Mouse (Mus musculus) heart, embryonic 10.5 days (tissue): Measurements from ENCODE around the gene Ankrd28. TPM values are rescaled to one million over a fixed set of nuclear protein-coding genes. Genes with fewer than 3 reads are reported as not detected.

Experiments used
- DNase-seq: peaks from one replicate; pipeline ENCODE4 v3.0.0-alpha.2; 2017; ENCODE audit warnings: low spot score
- H3K27ac ChIP-seq: fragments of 300-500 bp; sonication (generic); 2 replicates; pipeline ENCODE4 v1.5.1; 2016; ENCODE audit warnings: mild to moderate bottlenecking
- H3K27me3 ChIP-seq: fragments of 300-500 bp; sonication (generic); 2 replicates; pipeline ENCODE4 v1.6.1; 2016; ENCODE audit warnings: mild to moderate bottlenecking; ENCODE audit not compliant: poor library complexity, insufficient read depth, severe bottlenecking
- H3K36me3 ChIP-seq: fragments of 300-500 bp; sonication (generic); 2 replicates; pipeline ENCODE4 v1.6.1; 2016; ENCODE audit warnings: mild to moderate bottlenecking, moderate library complexity
- H3K4me1 ChIP-seq: fragments of 300-500 bp; sonication (generic); 2 replicates; pipeline ENCODE4 v1.6.1; 2016; ENCODE audit warnings: mild to moderate bottlenecking
- H3K4me3 ChIP-seq: fragments of 300-500 bp; sonication (generic); 2 replicates; pipeline ENCODE4 v1.5.1; 2016; ENCODE audit warnings: mild to moderate bottlenecking, moderate library complexity
- H3K9me3 ChIP-seq: fragments of 300-500 bp; sonication (generic); 2 replicates; pipeline ENCODE4 v1.6.1; 2016; ENCODE audit warnings: mild to moderate bottlenecking, moderate library complexity
- WGBS: fragments of 180-500 bp; shearing (Covaris S2); methylation state at CpG from one replicate; pipeline ENCODE4 v1.1.7; 2016; 5-methylcytosine and 5-hydroxymethylcytosine counted together
- polyA plus RNA-seq: library from polyadenylated mRNA; unstranded; fragments of >200 nt; fragmentation: Nextera tagmentation; extraction: Ambion mirVana; gene quantifications from 2 replicates; pipeline ENCODE4 v1.2.1, GENCODE M21; 2016

The Ankrd28 gene
- polyA plus RNA-seq, 1 experiment from 2014 or later: 7.3 TPM

GRCm38 (mm10) chr14:31829761-31830562, 489 bp downstream of the Ankrd28 start:
- Histone ChIP-seq H3K27me3 (no peaks in the 10 kb centered on the region), H3K27ac (peak overlapping the region; percentile 93), H3K4me1 (peaks cover 5% of the 10 kb centered on the region; the same call in 1 of the 2 replicates), H3K4me3 (peak overlapping the region; percentile 85), H3K9me3 (no peaks in the 10 kb centered on the region), H3K36me3 (no peaks in the 10 kb centered on the region)
- WGBS: under 1% methylated on average over 95 of the region's 97 CpGs
- peak; percentile 78 for DNase-seq

GRCm38 (mm10) chr14:31827221-31827620, 3.2 kb downstream of the Ankrd28 start:
- H3K4me1 ChIP-seq: peaks cover 5% of the 10 kb centered on the region; the same call in 1 of the 2 replicates
- H3K36me3 ChIP-seq: no peaks in the 10 kb centered on the region
- H3K27me3 ChIP-seq: no peaks in the 10 kb centered on the region
- no peak overlapping the region for H3K27ac ChIP-seq
- no peak for DNase-seq
- no peak overlapping the region for H3K4me3 ChIP-seq
- no peaks in the 10 kb centered on the region for H3K9me3 ChIP-seq

- H3K4me3 ChIP-seq: no peak overlapping the region
- no peaks in the 10 kb centered on the region for H3K27me3 ChIP-seq
- no peak overlapping the region for H3K27ac ChIP-seq
- WGBS: 89% methylated on average over 5 of the region's 5 CpGs
- DNase-seq: no peak
- H3K4me1 ChIP-seq: no peaks in the 10 kb centered on the region
- H3K36me3 ChIP-seq: no peaks in the 10 kb centered on the region
- no peaks in the 10 kb centered on the region; the same call in 1 of the 2 replicates for H3K9me3 ChIP-seq
These were observed 20.5 kb downstream of the Ankrd28 start for GRCm38 (mm10) chr14:31809942-31810341.

- WGBS: 48% methylated on average over 2 of the region's 2 CpGs
- H3K36me3 ChIP-seq: no peaks in the 10 kb centered on the region
- DNase-seq: no peak
- H3K4me3 ChIP-seq: no peak overlapping the region
- H3K9me3 ChIP-seq: no peaks in the 10 kb centered on the region; the same call in 1 of the 2 replicates
- H3K27me3 ChIP-seq: no peaks in the 10 kb centered on the region
- peaks cover 17% of the 10 kb centered on the region for H3K4me1 ChIP-seq
- no peak overlapping the region for H3K27ac ChIP-seq
These were observed 26.7 kb downstream of the Ankrd28 start for GRCm38 (mm10) chr14:31803791-31804190.

GRCm38 (mm10) chr14:31800976-31801375, 29.5 kb downstream of the Ankrd28 start:
- H3K27me3 ChIP-seq: no peaks in the 10 kb centered on the region
- H3K4me1 ChIP-seq: peaks cover 17% of the 10 kb centered on the region
- H3K9me3 ChIP-seq: no peaks in the 10 kb centered on the region
- no peak overlapping the region for H3K4me3 ChIP-seq
- H3K27ac ChIP-seq: no peak overlapping the region
- H3K36me3 ChIP-seq: no peaks in the 10 kb centered on the region
- 85% methylated on average over 7 of the region's 7 CpGs for WGBS
- DNase-seq: no peak

- Histone ChIP-seq H3K36me3 (no peaks in the 10 kb centered on the region), H3K4me3 (no peak overlapping the region)
- WGBS: 89% methylated on average over 5 of the region's 5 CpGs
These were observed 30.0 kb downstream of the Ankrd28 start for GRCm38 (mm10) chr14:31800446-31800845.

GRCm38 (mm10) chr14:31798937-31799336, 31.5 kb downstream of the Ankrd28 start:
- no peaks in the 10 kb centered on the region for H3K36me3 ChIP-seq
- WGBS: 76% methylated on average over 10 of the region's 10 CpGs
- DNase-seq: no peak
- H3K27ac ChIP-seq: no peak overlapping the region
- H3K27me3 ChIP-seq: no peaks in the 10 kb centered on the region
- H3K9me3 ChIP-seq: no peaks in the 10 kb centered on the region
- H3K4me1 ChIP-seq: peaks cover 15% of the 10 kb centered on the region
- no peak overlapping the region for H3K4me3 ChIP-seq

More at GRCm38 (mm10) chr14:31800446-31800845, 30.0 kb downstream of the Ankrd28 start:
- DNase-seq: no peak
- H3K4me1 ChIP-seq: peaks cover 20% of the 10 kb centered on the region
- no peak overlapping the region for H3K27ac ChIP-seq
- no peaks in the 10 kb centered on the region for H3K27me3 ChIP-seq
- no peaks in the 10 kb centered on the region for H3K9me3 ChIP-seq

- 57% methylated on average over 1 of the region's 1 CpGs for WGBS
- H3K27me3 ChIP-seq: no peaks in the 10 kb centered on the region
- H3K4me1 ChIP-seq: peaks cover 6% of the 10 kb centered on the region; the same call in 1 of the 2 replicates
These were observed 34.9 kb downstream of the Ankrd28 start for GRCm38 (mm10) chr14:31795535-31795934.

GRCm38 (mm10) chr14:31794776-31795126, 35.7 kb downstream of the Ankrd28 start:
- peaks cover 6% of the 10 kb centered on the region; the same call in 1 of the 2 replicates for H3K4me1 ChIP-seq
- 40% methylated on average over 1 of the region's 1 CpGs for WGBS
- no peaks in the 10 kb centered on the region for H3K9me3 ChIP-seq
- H3K36me3 ChIP-seq: no peaks in the 10 kb centered on the region
- no peak overlapping the region for H3K4me3 ChIP-seq
- no peak overlapping the region for H3K27ac ChIP-seq
- H3K27me3 ChIP-seq: no peaks in the 10 kb centered on the region
- no peak for DNase-seq

More at GRCm38 (mm10) chr14:31795535-31795934, 34.9 kb downstream of the Ankrd28 start:
- Histone ChIP-seq H3K27ac (no peak overlapping the region), H3K4me3 (no peak overlapping the region), H3K9me3 (no peaks in the 10 kb centered on the region), H3K36me3 (no peaks in the 10 kb centered on the region)
- DNase-seq: no peak

GRCm38 (mm10) chr14:31793979-31794775, 36.3 kb downstream of the Ankrd28 start:
- WGBS: 71% methylated on average over 4 of the region's 4 CpGs

GRCm38 (mm10) chr14:31790797-31791196, 39.7 kb downstream of the Ankrd28 start:
- Histone ChIP-seq H3K27ac (no peak overlapping the region), H3K4me1 (0 out of 2 replicates have a peak, but pooled peaks cover 3% of the 10 kb centered on the region), H3K4me3 (no peak overlapping the region), H3K36me3 (no peaks in the 10 kb centered on the region), H3K27me3 (no peaks in the 10 kb centered on the region), H3K9me3 (no peaks in the 10 kb centered on the region)
- DNase-seq: no peak
- 64% methylated on average over 1 of the region's 1 CpGs for WGBS

More at GRCm38 (mm10) chr14:31793979-31794775, 36.3 kb downstream of the Ankrd28 start:
- no peak for DNase-seq
- H3K27me3 ChIP-seq: no peaks in the 10 kb centered on the region
- H3K9me3 ChIP-seq: no peaks in the 10 kb centered on the region
- no peak overlapping the region for H3K4me3 ChIP-seq
- no peaks in the 10 kb centered on the region for H3K36me3 ChIP-seq
- H3K27ac ChIP-seq: no peak overlapping the region
- peaks cover 6% of the 10 kb centered on the region; the same call in 1 of the 2 replicates for H3K4me1 ChIP-seq

GRCm38 (mm10) chr14:31786906-31787305, 43.5 kb downstream of the Ankrd28 start:
- Histone ChIP-seq H3K9me3 (no peaks in the 10 kb centered on the region), H3K4me1 (peaks cover 7% of the 10 kb centered on the region; the same call in 1 of the 2 replicates), H3K27me3 (no peaks in the 10 kb centered on the region), H3K36me3 (no peaks in the 10 kb centered on the region), H3K27ac (no peak overlapping the region), H3K4me3 (no peak overlapping the region)
- 56% methylated on average over 2 of the region's 2 CpGs for WGBS
- no peak for DNase-seq

GRCm38 (mm10) chr14:31785681-31786080, 44.8 kb downstream of the Ankrd28 start:
- Histone ChIP-seq H3K4me1 (peaks cover 19% of the 10 kb centered on the region), H3K4me3 (no peak overlapping the region), H3K36me3 (no peaks in the 10 kb centered on the region), H3K27ac (no peak overlapping the region), H3K27me3 (no peaks in the 10 kb centered on the region), H3K9me3 (no peaks in the 10 kb centered on the region)
- DNase-seq: no peak
